Mouse (Mus musculus): ENCODE measurements around the gene Ubr1. TPM values are rescaled to one million over a fixed set of nuclear protein-coding genes. Genes with fewer than 3 reads are reported as not detected.
"Not testable (repeated sequence)": the region's sequence is repeated elsewhere in the genome, so short reads cannot be mapped to it uniquely, and the experiment has no call there.

Gene Ubr1
- polyA plus RNA-seq, 1 experiment from 2014 or later = 18.3 TPM

- 16% methylated on average over 5 of the region's 5 CpGs for WGBS
- Histone ChIP-seq H3K27me3 (replicated peaks) (peaks cover 7% of the 10 kb centered on the region), H3K27ac (replicated peaks) (no peak overlapping the region), H3K4me3 (no peak overlapping the region), H3K9ac (no peak overlapping the region), H3K4me2 (peak overlapping the region; percentile 34), H3K9me3 (no peaks in the 10 kb centered on the region), H3K4me1 (peaks cover 21% of the 10 kb centered on the region), H3K36me3 (no peaks in the 10 kb centered on the region)
- no peak for ATAC-seq (ENCODE audit: extremely low read depth, insufficient number of reproducible peaks, low FRiP score, low TSS enrichment)
These were observed 2.4 kb upstream of the Ubr1 start for GRCm38 (mm10) chr2:120972964-120973363.

- H3K27ac ChIP-seq (replicated peaks); H3K36me3 ChIP-seq; H3K4me3 ChIP-seq; ATAC-seq (ENCODE audit: extremely low read depth, insufficient number of reproducible peaks, low FRiP score, low TSS enrichment); H3K9me3 ChIP-seq; H3K4me2 ChIP-seq; H3K9ac ChIP-seq; H3K27me3 ChIP-seq (replicated peaks): not testable (repeated sequence)
- peaks cover 19% of the 10 kb centered on the region for H3K4me1 ChIP-seq
- 91% methylated on average over 8 of the region's 8 CpGs for WGBS
These were observed 1.7 kb upstream of the Ubr1 start for GRCm38 (mm10) chr2:120972257-120972656.

GRCm38 (mm10) chr2:120971766-120972165 lies 1.3 kb upstream of the Ubr1 start:
- no peak overlapping the region for H3K9ac ChIP-seq
- peaks cover 19% of the 10 kb centered on the region for H3K4me1 ChIP-seq
- no peak overlapping the region for H3K4me3 ChIP-seq
- 85% methylated on average over 4 of the region's 4 CpGs for WGBS
- no peak for ATAC-seq (ENCODE audit: extremely low read depth, insufficient number of reproducible peaks, low FRiP score, low TSS enrichment)
- H3K9me3 ChIP-seq = no peaks in the 10 kb centered on the region
- no peak overlapping the region for H3K27ac ChIP-seq (replicated peaks)
- H3K4me2 ChIP-seq = no peak overlapping the region
- H3K27me3 ChIP-seq (replicated peaks) = peaks cover 7% of the 10 kb centered on the region
- peaks cover 7% of the 10 kb centered on the region; the same call in 1 of the 2 replicates for H3K36me3 ChIP-seq

GRCm38 (mm10) chr2:120970045-120970539 lies 423 bp downstream of the Ubr1 start:
- Histone ChIP-seq H3K36me3 (peaks cover 12% of the 10 kb centered on the region; the same call in 1 of the 2 replicates), H3K27me3 (replicated peaks) (peaks cover 7% of the 10 kb centered on the region), H3K4me2 (peak overlapping the region; percentile 89), H3K9me3 (no peaks in the 10 kb centered on the region), H3K9ac (peak overlapping the region; percentile 93), H3K4me1 (peaks cover 25% of the 10 kb centered on the region), H3K27ac (replicated peaks) (peak overlapping the region; percentile 84), H3K4me3 (peak overlapping the region; percentile 83)
- ATAC-seq (ENCODE audit: extremely low read depth, insufficient number of reproducible peaks, low FRiP score, low TSS enrichment) = no peak
- WGBS = 1% methylated on average over 23 of the region's 23 CpGs

GRCm38 (mm10) chr2:120965486-120965885 lies 5.0 kb downstream of the Ubr1 start:
- peaks cover 20% of the 10 kb centered on the region for H3K4me1 ChIP-seq
- no peak overlapping the region for H3K9ac ChIP-seq
- 93% methylated on average over 3 of the region's 3 CpGs for WGBS
- ATAC-seq (ENCODE audit: extremely low read depth, insufficient number of reproducible peaks, low FRiP score, low TSS enrichment) = no peak
- no peaks in the 10 kb centered on the region for H3K9me3 ChIP-seq
- H3K4me2 ChIP-seq = no peak overlapping the region
- H3K27me3 ChIP-seq (replicated peaks) = no peaks in the 10 kb centered on the region
- H3K27ac ChIP-seq (replicated peaks) = no peak overlapping the region
- peaks cover 21% of the 10 kb centered on the region for H3K36me3 ChIP-seq
- no peak overlapping the region for H3K4me3 ChIP-seq

GRCm38 (mm10) chr2:120963110-120963509 lies 7.4 kb downstream of the Ubr1 start:
- 90% methylated on average over 7 of the region's 7 CpGs for WGBS
- peaks cover 39% of the 10 kb centered on the region for H3K36me3 ChIP-seq
- H3K4me1 ChIP-seq = peaks cover 6% of the 10 kb centered on the region; the same call in 1 of the 2 replicates
- no peak overlapping the region for H3K4me2 ChIP-seq
- H3K27me3 ChIP-seq (replicated peaks) = no peaks in the 10 kb centered on the region
- H3K4me3 ChIP-seq = no peak overlapping the region
- no peak overlapping the region for H3K9ac ChIP-seq
- ATAC-seq (ENCODE audit: extremely low read depth, insufficient number of reproducible peaks, low FRiP score, low TSS enrichment) = no peak
- no peaks in the 10 kb centered on the region for H3K9me3 ChIP-seq
- no peak overlapping the region for H3K27ac ChIP-seq (replicated peaks)

GRCm38 (mm10) chr2:120960261-120960660 lies 10.3 kb downstream of the Ubr1 start:
- no peak for ATAC-seq (ENCODE audit: extremely low read depth, insufficient number of reproducible peaks, low FRiP score, low TSS enrichment)
- H3K9me3 ChIP-seq = no peaks in the 10 kb centered on the region
- no peaks in the 10 kb centered on the region for H3K27me3 ChIP-seq (replicated peaks)
- H3K4me2 ChIP-seq = no peak overlapping the region
- H3K4me3 ChIP-seq = no peak overlapping the region
- H3K4me1 ChIP-seq = no peaks in the 10 kb centered on the region
- WGBS = 87% methylated on average over 1 of the region's 1 CpGs
- H3K36me3 ChIP-seq = peaks cover 33% of the 10 kb centered on the region
- no peak overlapping the region for H3K27ac ChIP-seq (replicated peaks)
- H3K9ac ChIP-seq = no peak overlapping the region

GRCm38 (mm10) chr2:120959827-120960226 lies 10.7 kb downstream of the Ubr1 start:
- H3K9me3 ChIP-seq = no peaks in the 10 kb centered on the region
- peaks cover 37% of the 10 kb centered on the region for H3K36me3 ChIP-seq
- WGBS = 76% methylated on average over 5 of the region's 5 CpGs
- no peaks in the 10 kb centered on the region for H3K27me3 ChIP-seq (replicated peaks)
- no peak for ATAC-seq (ENCODE audit: extremely low read depth, insufficient number of reproducible peaks, low FRiP score, low TSS enrichment)
- no peaks in the 10 kb centered on the region for H3K4me1 ChIP-seq
- H3K4me2 ChIP-seq = no peak overlapping the region
- no peak overlapping the region for H3K27ac ChIP-seq (replicated peaks)
- H3K4me3 ChIP-seq = no peak overlapping the region
- H3K9ac ChIP-seq = no peak overlapping the region

GRCm38 (mm10) chr2:120959363-120959762 lies 11.2 kb downstream of the Ubr1 start:
- no peak overlapping the region for H3K27ac ChIP-seq (replicated peaks)

GRCm38 (mm10) chr2:120952176-120952938 lies 18.2 kb downstream of the Ubr1 start:
- Histone ChIP-seq H3K9me3 (no peaks in the 10 kb centered on the region), H3K4me3 (no peak overlapping the region), H3K4me2 (no peak overlapping the region), H3K9ac (no peak overlapping the region), H3K27me3 (replicated peaks) (no peaks in the 10 kb centered on the region), H3K36me3 (peaks cover 64% of the 10 kb centered on the region), H3K27ac (replicated peaks) (no peak overlapping the region), H3K4me1 (0 out of 2 replicates have a peak, but pooled peaks cover 5% of the 10 kb centered on the region)
- ATAC-seq (ENCODE audit: extremely low read depth, insufficient number of reproducible peaks, low FRiP score, low TSS enrichment) = no peak
- WGBS = 81% methylated on average over 2 of the region's 2 CpGs

More at GRCm38 (mm10) chr2:120959363-120959762, 11.2 kb downstream of the Ubr1 start:
- H3K36me3 ChIP-seq = peaks cover 42% of the 10 kb centered on the region
- WGBS = 90% methylated on average over 2 of the region's 2 CpGs
- H3K4me3 ChIP-seq = no peak overlapping the region
- no peaks in the 10 kb centered on the region for H3K27me3 ChIP-seq (replicated peaks)
- H3K9ac ChIP-seq = no peak overlapping the region
- no peak for ATAC-seq (ENCODE audit: extremely low read depth, insufficient number of reproducible peaks, low FRiP score, low TSS enrichment)
- H3K4me1 ChIP-seq = no peaks in the 10 kb centered on the region
- H3K4me2 ChIP-seq = no peak overlapping the region
- no peaks in the 10 kb centered on the region for H3K9me3 ChIP-seq

GRCm38 (mm10) chr2:120951208-120951607 lies 19.3 kb downstream of the Ubr1 start:
- no peak overlapping the region for H3K4me2 ChIP-seq
- no peak overlapping the region for H3K27ac ChIP-seq (replicated peaks)
- H3K9ac ChIP-seq = no peak overlapping the region
- H3K9me3 ChIP-seq = no peaks in the 10 kb centered on the region
- H3K36me3 ChIP-seq = peaks cover 75% of the 10 kb centered on the region
- 76% methylated on average over 5 of the region's 5 CpGs for WGBS
- no peaks in the 10 kb centered on the region for H3K27me3 ChIP-seq (replicated peaks)
- no peak overlapping the region for H3K4me3 ChIP-seq
- ATAC-seq (ENCODE audit: extremely low read depth, insufficient number of reproducible peaks, low FRiP score, low TSS enrichment) = no peak
- 0 out of 2 replicates have a peak, but pooled peaks cover 5% of the 10 kb centered on the region for H3K4me1 ChIP-seq

GRCm38 (mm10) chr2:120933038-120933437 lies 37.5 kb downstream of the Ubr1 start:
- ATAC-seq (ENCODE audit: extremely low read depth, insufficient number of reproducible peaks, low FRiP score, low TSS enrichment) = no peak
- H3K4me2 ChIP-seq = no peak overlapping the region

More at GRCm38 (mm10) chr2:120933038-120933437, 37.5 kb downstream of the Ubr1 start:
- Histone ChIP-seq H3K9ac (no peak overlapping the region), H3K27me3 (replicated peaks) (no peaks in the 10 kb centered on the region), H3K9me3 (no peaks in the 10 kb centered on the region), H3K27ac (replicated peaks) (no peak overlapping the region), H3K36me3 (peaks cover 88% of the 10 kb centered on the region), H3K4me1 (no peaks in the 10 kb centered on the region), H3K4me3 (no peak overlapping the region)
- 93% methylated on average over 3 of the region's 3 CpGs for WGBS
